Mouse (Mus musculus): Measurements from ENCODE around the gene Maoa. TPM values are rescaled to one million over a fixed set of nuclear protein-coding genes. Genes with fewer than 3 reads are reported as not detected.
A peak's percentile ranks its signal among the peaks of the same experiment; 100 is the strongest.

Gene Maoa
- 1 to 10 TPM in 22 of 26 experiments, under 1 TPM in 4; 0.43 to 6.2 (median 2.0) TPM for total RNA-seq (2018; cell fraction: chromatin; rRNA removed)
- 10 to 100 TPM in 1 of 26 experiments, 1 to 10 TPM in 25; 1.6 to 10.5 (median 4.2) TPM for total RNA-seq (2018; cell fraction: cytosol; rRNA removed)
- total RNA-seq (2018; cell fraction: nucleus; rRNA removed): 1 to 10 TPM in 19 of 26 experiments, under 1 TPM in 7; 0.65 to 7.2 (median 2.2) TPM
- polyA plus RNA-seq (2018): 8.9 to 13.5 TPM (median 9.0 TPM) in 3 replicates

GRCm38 (mm10) chrX:16619034-16619929, at the start of gene Maoa:
TSS of gene Maoa (plus strand) at chrX:16619698.
- WGBS (ENCODE audit: missing documents): 25% methylated on average over 29 of the region's 33 CpGs
- Histone ChIP-seq H3K27ac (no peak within 1 kb of the TSS), H3K4me3 (ENCODE audit: inconsistent target) (peak within 1 kb of the TSS; percentile 28)

DNA sequence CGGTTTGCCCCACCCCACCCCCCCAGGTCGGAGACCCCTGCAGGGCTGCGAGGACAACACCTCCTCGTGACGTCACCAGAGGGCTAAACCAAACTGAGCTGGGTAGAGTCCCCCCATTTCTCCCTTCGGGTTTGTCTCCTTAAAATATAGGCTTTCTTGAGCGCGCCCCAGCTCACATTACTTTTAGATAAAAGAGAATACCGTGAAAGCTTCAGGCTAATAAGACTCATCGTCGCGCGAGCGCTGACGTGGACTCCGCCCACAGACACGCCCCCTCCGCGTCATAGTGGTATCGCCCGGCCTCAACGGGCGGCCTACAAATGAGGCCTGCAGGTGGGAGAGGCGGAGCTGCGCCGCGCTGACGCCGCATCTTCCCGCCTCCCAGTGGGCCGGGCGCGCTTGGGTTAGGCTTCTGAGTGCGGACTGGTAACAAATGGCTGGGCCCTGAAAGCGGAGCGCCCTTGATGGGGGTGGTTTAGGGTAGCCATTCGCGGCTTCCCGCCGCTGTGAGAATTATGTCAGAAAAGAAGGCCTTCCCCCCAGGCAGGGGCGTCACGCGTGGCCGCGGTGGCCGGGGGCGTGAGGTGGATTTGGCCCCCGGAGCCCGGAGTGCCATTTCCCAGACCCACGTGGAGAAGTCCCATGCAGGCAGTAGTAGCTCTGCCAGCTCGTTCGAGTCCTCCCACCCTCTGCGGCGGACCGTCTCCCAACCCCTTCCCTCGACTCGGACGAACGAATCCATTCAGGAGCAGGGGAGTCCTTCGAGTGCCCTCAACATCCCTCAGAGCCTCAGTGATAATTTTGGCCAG, 1.1 kb upstream of the Maoa start:
- WGBS (ENCODE audit: missing documents): 21% methylated on average over 56 of the region's 60 CpGs
- H3K79me2 ChIP-seq (ENCODE audit: inconsistent target): no peaks in the 10 kb centered on the region
- peak overlapping the region; percentile 33 for H3K4me3 ChIP-seq (ENCODE audit: inconsistent target)
- H3K36me3 ChIP-seq (ENCODE audit: inconsistent target): no peaks in the 10 kb centered on the region
- no peak overlapping the region for H3K27ac ChIP-seq

More at GRCm38 (mm10) chrX:16619034-16619929, at the start of gene Maoa:
- H3K79me2 ChIP-seq (ENCODE audit: inconsistent target): no peaks in the 10 kb centered on the region
- H3K36me3 ChIP-seq (ENCODE audit: inconsistent target): no peaks in the 10 kb centered on the region

DNA sequence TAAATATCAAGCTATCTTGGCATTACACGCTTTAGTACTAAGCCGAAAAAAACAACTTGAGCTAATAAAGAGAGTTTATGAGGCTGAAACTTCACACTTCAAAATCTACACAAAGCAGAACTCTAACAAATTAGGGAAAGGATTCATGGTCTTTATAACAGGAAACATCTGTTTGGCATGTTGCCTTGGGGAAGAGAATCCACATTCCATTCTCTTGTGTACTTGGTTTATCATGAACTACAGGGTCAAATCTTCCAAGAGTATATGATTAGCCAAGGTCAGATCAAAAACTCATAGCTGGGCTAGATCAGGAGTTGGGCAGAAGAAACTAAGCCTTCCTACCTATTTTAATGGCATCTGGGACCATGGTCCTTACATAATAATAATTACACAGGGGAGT, 37.0 kb downstream of the Maoa start:
- Histone ChIP-seq H3K79me2 (ENCODE audit: inconsistent target) (no peaks in the 10 kb centered on the region), H3K27ac (no peak overlapping the region), H3K4me3 (ENCODE audit: inconsistent target) (no peak overlapping the region), H3K36me3 (ENCODE audit: inconsistent target) (no peaks in the 10 kb centered on the region)
- 74% methylated on average over 2 of the region's 2 CpGs for WGBS (ENCODE audit: missing documents)

GRCm38 (mm10) chrX:16706094-16706493, 86.6 kb downstream of the Maoa start:
- Histone ChIP-seq H3K79me2 (ENCODE audit: inconsistent target) (no peaks in the 10 kb centered on the region), H3K36me3 (ENCODE audit: inconsistent target) (no peaks in the 10 kb centered on the region), H3K27ac (no peak overlapping the region), H3K4me3 (ENCODE audit: inconsistent target) (no peak overlapping the region)
- 80% methylated on average over 1 of the region's 1 CpGs for WGBS (ENCODE audit: missing documents)

DNA sequence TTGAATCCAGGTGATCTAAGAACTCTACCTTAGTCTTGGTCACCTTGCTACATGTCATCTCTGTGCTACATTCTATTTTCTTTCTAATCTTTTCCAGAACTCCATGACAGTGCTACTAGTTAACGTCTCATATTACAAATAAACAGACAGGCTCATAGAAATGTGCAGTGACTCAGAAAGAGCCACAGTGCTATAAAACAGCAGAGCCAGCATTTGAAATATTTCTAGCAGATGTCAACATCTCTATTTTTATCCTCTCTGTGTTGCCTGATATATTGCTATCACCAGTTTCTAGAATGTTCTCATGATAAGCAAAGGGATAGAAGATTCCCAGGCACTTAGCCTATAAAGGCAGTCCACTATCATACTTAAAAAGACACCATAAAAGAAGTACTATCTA, 94.5 kb downstream of the Maoa start:
- no peak overlapping the region for H3K27ac ChIP-seq
- no peak overlapping the region for H3K4me3 ChIP-seq (ENCODE audit: inconsistent target)
- 75% methylated on average over 1 of the region's 1 CpGs for WGBS (ENCODE audit: missing documents)
- no peaks in the 10 kb centered on the region for H3K36me3 ChIP-seq (ENCODE audit: inconsistent target)
- no peaks in the 10 kb centered on the region for H3K79me2 ChIP-seq (ENCODE audit: inconsistent target)

Other genes starting within 250 kb of the Maoa start
- not detected in 3 replicates for gene Cypt1, start 96.8 kb upstream of the Maoa start, polyA plus RNA-seq (2018)
- gene Maob, start 197.7 kb downstream of the Maoa start, polyA plus RNA-seq (2018): 0.33 to 0.48 TPM in 2 of 3 replicates, not detected in the other